ENCODE assay signal across 9 mouse cellular contexts in the genomic region with DNA sequence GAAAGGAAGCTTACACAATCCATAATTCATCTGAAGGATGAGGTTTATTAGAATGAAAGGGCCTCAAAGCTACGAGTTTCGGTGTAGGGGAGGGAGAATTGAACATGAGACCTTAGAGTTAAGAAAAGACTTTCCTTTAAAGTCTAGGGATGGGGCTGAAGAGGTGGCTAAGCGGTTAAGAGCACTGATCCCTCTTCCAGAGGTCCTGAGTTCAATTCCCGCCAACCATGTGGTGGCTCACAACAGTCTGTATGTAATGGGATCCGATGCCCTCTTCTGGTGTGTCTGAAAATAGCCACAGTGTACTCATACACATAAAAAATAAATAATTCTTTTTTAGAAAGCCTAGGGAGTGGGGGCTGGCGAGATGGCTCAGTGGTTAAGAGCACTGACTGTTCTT. TPM values are rescaled to one million over a fixed set of nuclear protein-coding genes. Genes with fewer than 3 reads are reported as not detected.
DNase-seq lines count a peak whose midpoint lies in the region; ATAC-seq and TF ChIP-seq lines count a peak whose summit lies in the region.
"Had no signal": no experiment of that assay in that cellular context is flagged by ENCODE, and none has a peak within 500 bp of the region (broad histone marks: within the 10 kb centered on the region; RNA-seq: fewer than 3 reads in every experiment).

No protein-coding gene starts in this region.

- H3K9ac ChIP-seq in neural tube, embryonic 11.5 days (ENCODE audit: low read length) = peak overlapping the region; percentile 59
- peak overlapping the region; percentile 90 for H3K9ac ChIP-seq in heart, postnatal 0 days (replicated peaks; ENCODE audit: low read depth, low read length)
- peak overlapping the region; percentile 83 for H3K9ac ChIP-seq in midbrain, embryonic 11.5 days (ENCODE audit: low read length)

- peak; percentile 10; the same call in 1 of the 2 replicates for TF ChIP-seq CTCF in heart, postnatal 0 days (IDR thresholded peaks at IDR 0.05; ENCODE audit: low read depth)

- ATAC-seq in neural tube, embryonic 11.5 days (ENCODE audit: insufficient read depth, low FRiP score, low TSS enrichment) = no peak
- ATAC-seq in heart, postnatal 0 days (ENCODE audit: insufficient read depth, low read depth) = no peak
- no peak for ATAC-seq in midbrain, embryonic 11.5 days (ENCODE audit: low FRiP score)

- H3K4me3 ChIP-seq in neural tube, embryonic 11.5 days (ENCODE audit: low read depth, low read length) = peak overlapping the region; percentile 50
- H3K4me3 ChIP-seq in heart, postnatal 0 days (ENCODE audit: low read depth, low read length) = peak overlapping the region; percentile 82
- H3K4me3 ChIP-seq in midbrain, embryonic 11.5 days (ENCODE audit: low read depth, low read length) = peak overlapping the region; percentile 81

- H3K27me3 ChIP-seq in neural tube, embryonic 11.5 days (ENCODE audit: control insufficient read depth, insufficient read depth, low read length) = no peaks in the 10 kb centered on the region
- H3K27me3 ChIP-seq in heart, postnatal 0 days (ENCODE audit: control insufficient read depth, insufficient read depth, low read length) = no peaks in the 10 kb centered on the region
- no peaks in the 10 kb centered on the region for H3K27me3 ChIP-seq in midbrain, embryonic 11.5 days (ENCODE audit: control insufficient read depth, insufficient read depth, low read length)

- no peak for DNase-seq in neural tube, embryonic 11.5 days (ENCODE audit: low spot score)
- DNase-seq in neural tube, embryonic 10.5 days (ENCODE audit: extremely low spot score, low spot score) = no peak
- peak; percentile 40 for DNase-seq in cerebellum, adult 8-10 months
- DNase-seq in heart, postnatal 0 days (ENCODE audit: low spot score) = no peak
- peak; percentile 85 for DNase-seq in midbrain, embryonic 11.5 days (ENCODE audit: low spot score, missing footprints)
- no peak for DNase-seq in right cerebral cortex, adult 2 months (ENCODE audit: low spot score in 2 of 2)
- DNase-seq in thymus, postnatal 10 days (ENCODE audit: low spot score in 2 of 2) = no peak
- no peak for DNase-seq in adipocyte (ENCODE audit: low spot score)

- H3K9me3 ChIP-seq in neural tube, embryonic 11.5 days (ENCODE audit: control insufficient read depth, low read length) = no peaks in the 10 kb centered on the region
- H3K9me3 ChIP-seq in heart, postnatal 0 days (replicated peaks; ENCODE audit: control insufficient read depth, low read length) = no peaks in the 10 kb centered on the region
- no peaks in the 10 kb centered on the region for H3K9me3 ChIP-seq in midbrain, embryonic 11.5 days (ENCODE audit: control insufficient read depth, low read length)

- no peaks in the 10 kb centered on the region for H3K36me3 ChIP-seq in neural tube, embryonic 11.5 days (ENCODE audit: control insufficient read depth, insufficient read depth, low read length)
- peaks cover 10% of the 10 kb centered on the region for H3K36me3 ChIP-seq in heart, postnatal 0 days (replicated peaks; ENCODE audit: control insufficient read depth, insufficient read depth, low read length)
- H3K36me3 ChIP-seq in midbrain, embryonic 11.5 days (ENCODE audit: control insufficient read depth, insufficient read depth, low read length) = peaks cover 4% of the 10 kb centered on the region; the same call in 1 of the 2 replicates

- H3K4me1 ChIP-seq in neural tube, embryonic 11.5 days (ENCODE audit: control insufficient read depth, insufficient read depth, low read length) = peaks cover 8% of the 10 kb centered on the region
- H3K4me1 ChIP-seq in heart, postnatal 0 days (ENCODE audit: control insufficient read depth, insufficient read depth) = peaks cover 26% of the 10 kb centered on the region
- peaks cover 10% of the 10 kb centered on the region for H3K4me1 ChIP-seq in midbrain, embryonic 11.5 days (ENCODE audit: control insufficient read depth, insufficient read depth, low read length)

- WGBS in neural tube, embryonic 11.5 days = 51% methylated on average over 6 of the region's 6 CpGs
- 39% methylated on average over 6 of the region's 6 CpGs for WGBS in heart, postnatal 0 days
- WGBS in midbrain, embryonic 11.5 days = 47% methylated on average over 6 of the region's 6 CpGs

- no peak for TF ChIP-seq EP300 in heart, postnatal 0 days (IDR thresholded peaks at IDR 0.05; ENCODE audit: low read depth)

- H3K27ac ChIP-seq in neural tube, embryonic 11.5 days (ENCODE audit: low read depth, low read length) = peak overlapping the region; percentile 80
- peak overlapping the region; percentile 99 for H3K27ac ChIP-seq in heart, postnatal 0 days (ENCODE audit: low read depth)
- H3K27ac ChIP-seq in midbrain, embryonic 11.5 days (ENCODE audit: low read depth, low read length) = peak overlapping the region; percentile 92

- H3K4me2 ChIP-seq in neural tube, embryonic 11.5 days (ENCODE audit: low read depth) = peak overlapping the region; percentile 91
- H3K4me2 ChIP-seq in heart, postnatal 0 days (ENCODE audit: low read depth, low read length) = peak overlapping the region; percentile 96
- peak overlapping the region; percentile 90 for H3K4me2 ChIP-seq in midbrain, embryonic 11.5 days

RNA-seq across cellular contexts. Expression of a gene that starts 0.6 kb away (rescaled TPM):
- 58.1 and 63.8 TPM in 2 replicates for polyA plus RNA-seq in neural tube, embryonic 11.5 days (2014; fragmentation: Nextera tagmentation; extraction: Ambion mirVana)
- total RNA-seq in heart, postnatal 0 days (2014; rRNA removed; ENCODE audit: low replicate concordance) = 64.5 and 78.3 TPM in 2 replicates
- polyA plus RNA-seq in heart, postnatal 0 days (2015; fragmentation: Nextera tagmentation; extraction: Ambion mirVana) = 130 and 142 TPM in 2 replicates
- 48.3 and 49.6 TPM in 2 replicates for polyA plus RNA-seq in midbrain, embryonic 11.5 days (2014; fragmentation: Nextera tagmentation; extraction: Ambion mirVana)

RNA-seq across cellular contexts. Expression of a gene that starts 0.8 kb away (rescaled TPM):
- polyA plus RNA-seq in neural tube, embryonic 11.5 days (2014; fragmentation: Nextera tagmentation; extraction: Ambion mirVana) = 0.26 and 0.64 TPM in 2 replicates
- total RNA-seq in heart, postnatal 0 days (2014; rRNA removed; ENCODE audit: low replicate concordance) = 0.08 and 2.4 TPM in 2 replicates
- 0.80 and 0.82 TPM in 2 replicates for polyA plus RNA-seq in heart, postnatal 0 days (2015; fragmentation: Nextera tagmentation; extraction: Ambion mirVana)
- not detected in 2 replicates for polyA plus RNA-seq in midbrain, embryonic 11.5 days (2014; fragmentation: Nextera tagmentation; extraction: Ambion mirVana)
- total RNA-seq: hematopoietic stem cell, adult 5-6 weeks had no signal

RNA-seq across cellular contexts. Expression of a gene that starts 1.0 kb away (rescaled TPM):
- 2.0 and 2.3 TPM in 2 replicates for polyA plus RNA-seq in neural tube, embryonic 11.5 days (2014; fragmentation: Nextera tagmentation; extraction: Ambion mirVana)
- total RNA-seq in heart, postnatal 0 days (2014; rRNA removed; ENCODE audit: low replicate concordance) = 0.12 TPM in 1 of 2 replicates, not detected in the other
- 2.0 and 2.4 TPM in 2 replicates for polyA plus RNA-seq in heart, postnatal 0 days (2015; fragmentation: Nextera tagmentation; extraction: Ambion mirVana)
- polyA plus RNA-seq in midbrain, embryonic 11.5 days (2014; fragmentation: Nextera tagmentation; extraction: Ambion mirVana) = 1.9 and 2.4 TPM in 2 replicates

RNA-seq across cellular contexts. Expression of a gene that starts 4.7 kb away (rescaled TPM):
- polyA plus RNA-seq in neural tube, embryonic 11.5 days (2014; fragmentation: Nextera tagmentation; extraction: Ambion mirVana) = 1.2 TPM in 1 of 2 replicates, not detected in the other
- 600 and 674 TPM in 2 replicates for total RNA-seq in heart, postnatal 0 days (2014; rRNA removed; ENCODE audit: low replicate concordance)
- 400 and 412 TPM in 2 replicates for polyA plus RNA-seq in heart, postnatal 0 days (2015; fragmentation: Nextera tagmentation; extraction: Ambion mirVana)
- polyA plus RNA-seq in midbrain, embryonic 11.5 days (2014; fragmentation: Nextera tagmentation; extraction: Ambion mirVana) = 0.93 and 1.1 TPM in 2 replicates
- total RNA-seq: hematopoietic stem cell, adult 5-6 weeks had no signal

RNA-seq across cellular contexts. Expression of a gene that starts 20.0 kb away (rescaled TPM):
- not detected in 2 replicates for polyA plus RNA-seq in neural tube, embryonic 11.5 days (2014; fragmentation: Nextera tagmentation; extraction: Ambion mirVana)
- not detected in 2 replicates for total RNA-seq in heart, postnatal 0 days (2014; rRNA removed; ENCODE audit: low replicate concordance)
- polyA plus RNA-seq in heart, postnatal 0 days (2015; fragmentation: Nextera tagmentation; extraction: Ambion mirVana) = not detected in 2 replicates
- not detected in 2 replicates for polyA plus RNA-seq in midbrain, embryonic 11.5 days (2014; fragmentation: Nextera tagmentation; extraction: Ambion mirVana)
- total RNA-seq: hematopoietic stem cell, adult 5-6 weeks had no signal

Comparison
In these comparisons a context has a peak if more than half of its experiments do, and no peak if none do; other contexts are left out.
1. DNase-seq: peak in cerebellum, adult 8-10 months (single experiment) and midbrain, embryonic 11.5 days (single experiment); none in neural tube, embryonic 11.5 days (single experiment), neural tube, embryonic 10.5 days (single experiment), heart, postnatal 0 days (single experiment), right cerebral cortex, adult 2 months (0 of 2), thymus, postnatal 10 days (0 of 2) and adipocyte (single experiment).
2. Peak in every context shown above with its lines, with median percentiles within 50 percentile points of each other: H3K27ac ChIP-seq, H3K4me2 ChIP-seq, H3K4me3 ChIP-seq and H3K9ac ChIP-seq.